Mouse (Mus musculus): ENCODE results near the gene Olr1.

- no peak for TF ChIP-seq POLR2A (IDR thresholded peaks at IDR 0.05; ENCODE audit: low read depth, low read length)
- TF ChIP-seq CTCF (conservative IDR thresholded peaks at IDR 0.05; ENCODE audit: insufficient read depth, insufficient read length, low read depth, low read length), result no peak
Measured at GRCm38 (mm10) chr6:129527416-129527815, 20.5 kb upstream of the Olr1 start.

Data from kidney, adult 2 months (tissue).